Mouse (Mus musculus) monocyte, adult 5-6 weeks (primary cell): ENCODE results near the gene Cc2d1b. TPM values are rescaled to one million over a fixed set of nuclear protein-coding genes. Genes with fewer than 3 reads are reported as not detected.

ENCODE experiments used
- ATAC-seq: fragments of 153-309, 156-312 bp; replicated peaks from 2 replicates; pipeline ENCODE4 v1.8.0; 2017; ENCODE audit warnings: mild to moderate bottlenecking; ENCODE audit not compliant: low TSS enrichment, insufficient number of reproducible peaks, severe bottlenecking, poor library complexity, low FRiP score
- total RNA-seq: library from RNA; stranded (forward); fragments of 200-1000, 200-491, 200-594 nt; gene quantifications from 3 replicates; pipeline ENCODE4 v1.2.3, GENCODE M21; 2017

The Cc2d1b gene
- total RNA-seq, 1 experiment from 2014 or later = 43.3 TPM

- ATAC-seq = no peak
These were observed 15.0 kb downstream of the Cc2d1b start for GRCm38 (mm10) chr4:108634696-108635095.

- ATAC-seq = no peak
These were observed 15.4 kb downstream of the Cc2d1b start for GRCm38 (mm10) chr4:108635101-108635500.

GRCm38 (mm10) chr4:108637721-108638120 lies 18.0 kb downstream of the Cc2d1b start:
- no peak for ATAC-seq

- no peak for ATAC-seq
These were observed 19.0 kb downstream of the Cc2d1b start for GRCm38 (mm10) chr4:108638752-108639151.

GRCm38 (mm10) chr4:108664407-108664806 lies 44.7 kb downstream of the Cc2d1b start:
- no peak for ATAC-seq

Other genes with a start within 250 kb of the Cc2d1b start
- gene Shisal2a, start 236.6 kb upstream of the Cc2d1b start, total RNA-seq = not detected in 3 replicates
- 0.78 TPM in 1 of 3 replicates, not detected in the others for gene Gpx7, start 213.0 kb upstream of the Cc2d1b start, total RNA-seq
- gene Tut4, start 160.5 kb upstream of the Cc2d1b start, total RNA-seq = 80.5 to 202 TPM (median 98.0 TPM) in 3 replicates
- gene Prpf38a, start 40.6 kb upstream of the Cc2d1b start, total RNA-seq = 61.5 to 81.5 TPM (median 63.9 TPM) in 3 replicates
- 0.49 TPM in 1 of 3 replicates, not detected in the others for gene Orc1, start 40.5 kb upstream of the Cc2d1b start, total RNA-seq
- gene 3110021N24Rik, start 99.7 kb downstream of the Cc2d1b start, total RNA-seq = 2.7 to 4.1 TPM (median 2.8 TPM) in 3 replicates
- gene Zfyve9, start 160.9 kb downstream of the Cc2d1b start, total RNA-seq = 93.3 to 121 TPM (median 117 TPM) in 3 replicates
- gene Btf3l4, start 213.7 kb downstream of the Cc2d1b start, total RNA-seq = 40.7 to 71.0 TPM (median 58.7 TPM) in 3 replicates
- 61.6 to 79.0 TPM (median 71.6 TPM) in 3 replicates for gene Txndc12, start 214.7 kb downstream of the Cc2d1b start, total RNA-seq
- gene Kti12, start 227.8 kb downstream of the Cc2d1b start, total RNA-seq = 9.4 to 17.5 TPM (median 14.5 TPM) in 3 replicates
- 0.49 TPM in 1 of 3 replicates, not detected in the others for gene A730015C16Rik, start 228.7 kb downstream of the Cc2d1b start, total RNA-seq